Mouse (Mus musculus) heart, adult 8-10 months (tissue): ENCODE measurements around the gene Crmp1. TPM values are rescaled to one million over a fixed set of nuclear protein-coding genes. Genes with fewer than 3 reads are reported as not detected.

Experiments
- DNase-seq: peaks from one replicate; pipeline ENCODE4 v3.0.0; 2022; ENCODE audit warnings: low spot score
- total RNA-seq, 4 experiments: library from RNA; stranded (reverse); gene quantifications; 2 replicates each; pipeline ENCODE4 v1.2.4; 2022

The Crmp1 gene
- total RNA-seq, 4 experiments from 2014 or later: 0.19 to 0.73 (median 0.39) TPM

DNA sequence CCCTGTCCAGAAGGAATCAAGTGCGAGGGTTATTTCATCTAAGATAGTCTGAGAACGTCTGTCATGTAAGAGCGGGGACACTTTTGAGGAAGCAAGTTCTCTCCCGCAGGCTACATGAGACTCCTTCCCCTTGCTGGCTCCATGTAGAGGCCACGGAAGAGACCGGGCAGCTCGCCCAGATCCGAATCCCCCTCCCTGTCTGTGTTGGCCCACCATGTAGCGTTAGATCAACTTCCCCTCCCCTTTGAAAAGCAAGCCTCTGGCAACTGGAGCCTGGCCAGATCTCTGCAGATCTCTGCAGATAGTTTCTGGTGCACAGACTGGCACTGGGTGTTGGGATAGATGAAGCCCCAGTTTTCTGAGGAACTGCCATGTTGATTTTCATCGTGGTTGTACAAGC, 55.0 kb downstream of the Crmp1 start:
- no peak for DNase-seq

DNA sequence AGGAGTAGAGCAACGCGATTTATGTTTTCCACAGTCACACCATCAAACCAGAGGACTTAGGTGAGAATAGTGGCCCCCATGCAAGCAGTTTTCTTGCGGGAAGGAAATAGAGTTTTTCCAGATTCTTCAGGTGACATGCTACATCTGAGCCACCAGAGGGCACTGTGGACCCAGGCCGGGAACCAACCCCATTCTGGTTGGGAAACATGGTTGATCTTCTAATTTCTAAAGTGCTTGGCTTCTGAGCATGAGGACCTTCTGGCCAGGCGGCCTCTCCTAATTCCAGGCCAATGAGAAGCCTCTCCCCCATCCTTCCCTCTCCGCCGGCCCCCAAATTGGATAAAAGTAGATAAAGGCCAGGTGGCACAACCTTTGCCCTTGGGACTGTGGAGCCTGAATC, 56.6 kb downstream of the Crmp1 start:
- no peak for DNase-seq

DNA sequence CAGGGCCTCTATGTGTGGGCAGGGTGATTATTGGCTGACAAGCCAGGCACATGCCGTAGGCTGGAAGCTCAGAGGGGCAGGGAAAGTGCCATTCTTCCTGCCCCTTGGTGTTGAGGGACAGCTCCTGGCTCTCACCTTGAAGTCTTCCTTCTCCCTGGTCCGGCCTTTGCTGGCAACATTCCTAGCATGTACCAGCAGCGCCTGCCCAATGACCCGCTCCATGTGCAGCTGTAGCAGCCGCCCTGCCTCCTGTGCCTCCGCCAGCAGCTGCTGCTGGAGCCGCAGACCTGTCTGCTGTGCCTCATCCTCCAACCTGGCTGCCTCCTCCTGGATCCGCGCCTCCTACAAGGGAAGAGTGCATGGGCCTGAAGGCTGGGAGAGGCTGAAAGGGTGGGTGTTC, 68.3 kb downstream of the Crmp1 start:
- no peak for DNase-seq

DNA sequence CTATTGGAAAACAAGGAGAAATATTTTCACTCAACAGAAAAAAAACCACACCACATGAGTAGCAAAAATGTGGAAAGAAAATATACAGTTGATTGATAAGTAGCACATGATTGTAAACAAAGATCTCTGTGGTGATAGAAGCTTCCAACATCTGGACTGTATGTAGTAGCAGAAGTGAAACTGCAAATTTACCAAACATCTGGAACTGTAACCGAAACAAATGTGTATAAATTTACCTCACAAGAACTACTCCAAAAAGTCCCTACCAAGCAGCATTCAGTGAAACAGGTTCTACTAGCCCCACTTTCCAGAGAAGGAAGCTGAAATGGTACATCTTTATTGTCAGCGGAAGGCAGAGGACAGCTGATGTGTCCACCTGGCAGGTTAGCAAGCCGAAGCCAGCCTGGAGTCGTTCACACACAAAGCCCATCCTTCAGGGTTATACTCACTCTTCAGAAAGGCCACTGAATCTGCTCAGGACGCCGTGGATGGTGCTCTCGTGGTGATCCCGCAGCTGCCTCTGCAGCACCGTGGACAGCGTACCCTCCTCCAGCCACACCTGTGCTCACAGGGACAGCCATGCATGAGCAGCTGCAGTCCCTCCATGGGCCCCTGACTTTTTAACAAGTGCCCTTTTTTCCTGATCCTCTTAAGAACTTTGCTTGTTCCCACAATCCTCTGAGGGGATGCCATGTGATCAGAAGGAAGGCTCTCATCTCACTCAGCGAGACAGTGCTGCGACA, 71.4 kb downstream of the Crmp1 start:
- DNase-seq: no peak

DNA sequence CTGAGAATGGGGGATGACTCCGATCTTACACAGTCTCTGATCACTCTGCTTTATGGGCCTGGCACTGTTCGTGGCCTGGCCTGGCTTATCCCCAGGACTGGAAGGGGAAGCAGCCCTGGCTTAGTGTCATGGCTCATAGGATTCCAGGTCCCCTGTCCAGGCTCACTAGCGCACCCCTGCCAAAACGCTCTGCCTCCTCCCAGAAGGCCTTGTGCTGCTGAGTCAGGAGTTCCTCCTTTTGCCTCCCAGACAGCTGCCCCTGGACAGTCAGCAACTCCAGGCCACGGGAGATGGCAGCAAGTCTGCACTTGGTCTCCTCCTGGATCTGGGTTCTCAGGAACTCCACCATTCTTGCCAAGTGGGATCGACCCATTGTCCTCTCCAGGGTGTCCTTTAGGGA, 77.0 kb downstream of the Crmp1 start:
- DNase-seq: no peak

DNA sequence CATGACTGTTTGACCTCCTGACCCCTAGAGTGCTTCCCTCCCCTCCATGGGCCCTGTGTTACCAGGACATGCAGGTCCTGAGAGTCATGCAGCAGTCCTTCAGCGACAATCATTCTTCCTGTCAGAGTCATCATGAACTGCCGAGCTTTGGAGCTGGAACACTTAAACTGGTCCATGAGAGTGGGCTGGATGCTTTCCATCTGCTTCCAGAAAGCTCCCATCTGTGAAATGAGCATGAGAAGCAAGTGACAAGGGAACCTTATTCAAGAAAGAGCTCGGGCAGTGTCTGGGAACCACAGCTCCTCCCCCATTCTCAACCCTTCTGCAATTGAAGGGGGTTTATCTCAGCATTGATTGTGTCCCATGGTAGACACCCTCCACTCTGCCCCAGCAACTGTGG, 78.4 kb downstream of the Crmp1 start:
- DNase-seq: no peak

DNA sequence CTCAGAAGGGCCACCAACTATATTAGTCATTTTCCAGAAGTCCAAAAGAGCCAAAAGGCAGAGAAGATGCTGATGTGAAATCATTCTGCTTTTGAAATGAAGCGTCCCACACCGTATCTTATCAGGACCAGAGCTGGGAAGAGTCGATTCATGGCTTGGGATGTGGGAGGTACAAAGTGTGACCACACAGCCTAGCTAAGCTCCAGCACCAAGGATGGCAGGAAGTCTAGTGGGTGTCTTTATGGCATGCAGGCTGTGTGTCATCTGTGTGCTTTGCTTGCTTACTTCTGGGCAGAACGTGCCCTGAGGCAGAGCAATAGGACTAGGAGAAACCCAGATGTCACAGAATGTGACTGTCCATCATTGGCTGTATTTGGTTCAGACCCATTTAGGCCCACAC, 79.0 kb downstream of the Crmp1 start:
- no peak for DNase-seq

DNA sequence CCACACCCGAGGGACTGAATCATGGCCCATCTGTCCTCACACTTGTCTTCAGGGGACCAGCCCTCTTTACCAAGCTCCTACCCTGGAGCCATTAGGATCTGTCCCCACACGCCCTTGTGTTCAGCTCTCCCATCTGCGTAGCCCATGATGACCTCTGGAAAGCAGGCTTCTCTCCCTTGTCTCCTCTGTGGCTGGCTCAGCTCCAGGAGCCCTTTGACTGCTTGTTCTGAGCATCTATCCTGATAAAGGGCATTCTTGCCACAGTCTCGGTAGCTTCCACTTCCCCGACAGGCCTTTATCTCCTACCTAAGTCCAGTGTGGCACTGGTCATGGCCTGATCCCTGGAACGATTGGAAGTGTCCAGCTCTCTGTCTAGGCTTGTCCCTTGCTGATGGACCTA, 84.9 kb downstream of the Crmp1 start:
- no peak for DNase-seq

DNA sequence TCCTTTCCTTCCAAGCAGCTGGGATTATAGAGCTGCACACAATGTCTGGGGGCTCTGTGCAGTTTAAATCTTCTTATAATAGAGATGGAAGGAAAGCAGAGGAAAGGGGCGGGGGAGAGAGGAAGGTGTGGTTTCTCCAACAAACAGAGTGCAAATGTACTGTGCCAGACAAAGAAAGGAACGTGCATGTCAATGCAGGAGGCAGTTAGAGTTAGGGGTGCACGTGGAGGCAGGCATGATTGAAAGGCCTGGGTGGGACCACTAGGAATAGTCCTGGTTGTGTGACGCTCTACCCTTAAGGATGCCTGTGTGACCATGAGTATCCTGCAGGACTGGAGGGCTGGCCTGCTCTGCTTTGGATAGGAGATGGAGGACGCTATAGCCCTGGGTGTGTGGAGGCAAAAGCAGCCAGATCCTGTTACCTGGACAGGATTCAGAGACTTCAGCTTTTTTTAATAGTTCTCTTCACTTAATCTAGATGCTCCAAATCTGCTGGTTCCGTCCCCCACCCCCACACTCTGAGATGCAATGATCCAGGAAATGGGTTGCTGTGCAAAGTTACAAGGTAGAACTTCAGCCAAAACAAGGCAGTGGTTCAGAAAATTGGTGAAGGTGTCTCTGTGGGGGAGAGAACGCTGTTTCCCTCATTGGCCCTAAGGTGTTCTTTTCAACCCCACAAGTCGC, 88.9 kb downstream of the Crmp1 start:
- DNase-seq: no peak

DNA sequence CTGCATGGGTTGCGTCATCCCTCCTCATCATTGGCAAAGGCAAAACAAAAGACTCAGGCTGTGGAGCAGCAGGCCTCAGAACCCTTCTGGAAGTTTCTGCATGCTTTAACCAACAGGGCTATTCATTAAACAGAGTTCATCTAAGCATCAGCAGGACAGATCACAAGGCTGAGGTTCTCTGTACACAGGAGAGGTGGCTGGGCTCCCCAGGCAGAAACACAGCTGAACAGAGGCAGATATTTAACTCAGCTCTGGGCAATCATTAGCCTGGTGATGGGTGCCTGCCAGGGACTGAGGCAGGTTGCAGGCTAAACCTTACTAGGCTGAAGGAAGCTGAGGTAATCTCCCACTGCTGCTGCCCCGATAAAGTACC, 89.4 kb downstream of the Crmp1 start:
- no peak for DNase-seq

DNA sequence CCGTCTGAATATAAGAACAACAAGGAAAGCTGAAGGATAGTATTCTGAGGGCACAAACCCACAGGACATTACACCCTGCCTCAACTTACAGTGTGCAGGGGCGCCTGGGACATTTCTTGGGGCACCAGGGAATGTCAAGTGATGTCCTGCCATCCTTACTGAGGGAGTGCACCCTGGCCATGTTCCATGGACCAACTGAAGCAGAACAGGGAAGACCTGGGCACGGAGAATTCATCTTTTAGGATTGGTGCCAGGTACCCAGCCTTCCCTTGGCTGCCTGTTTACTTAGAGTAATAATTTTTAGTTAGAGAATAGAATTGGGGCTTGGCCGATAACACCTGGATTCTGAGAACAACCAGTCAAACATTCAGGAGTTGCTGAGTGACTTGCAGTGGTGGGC, 90.3 kb downstream of the Crmp1 start:
- DNase-seq: no peak

DNA sequence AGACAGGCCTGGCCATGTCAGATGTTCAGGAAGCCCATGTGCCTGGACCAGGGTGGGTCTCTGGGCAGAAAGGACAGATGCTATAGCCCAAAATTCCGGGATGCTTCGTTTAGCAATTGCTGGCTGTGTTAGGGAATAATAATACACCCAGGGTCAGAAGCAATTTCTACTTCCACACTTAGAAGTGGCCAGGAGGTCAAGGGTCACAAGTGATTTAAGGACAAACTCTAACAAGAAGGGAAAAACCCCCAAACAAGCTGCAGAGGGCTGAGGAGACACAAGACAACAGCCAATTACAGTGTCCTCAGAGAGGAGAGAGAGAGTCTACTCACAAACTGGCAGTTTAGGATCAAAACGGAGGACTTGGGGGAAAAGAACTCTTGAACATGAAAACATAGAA, 93.3 kb downstream of the Crmp1 start:
- DNase-seq: no peak

DNA sequence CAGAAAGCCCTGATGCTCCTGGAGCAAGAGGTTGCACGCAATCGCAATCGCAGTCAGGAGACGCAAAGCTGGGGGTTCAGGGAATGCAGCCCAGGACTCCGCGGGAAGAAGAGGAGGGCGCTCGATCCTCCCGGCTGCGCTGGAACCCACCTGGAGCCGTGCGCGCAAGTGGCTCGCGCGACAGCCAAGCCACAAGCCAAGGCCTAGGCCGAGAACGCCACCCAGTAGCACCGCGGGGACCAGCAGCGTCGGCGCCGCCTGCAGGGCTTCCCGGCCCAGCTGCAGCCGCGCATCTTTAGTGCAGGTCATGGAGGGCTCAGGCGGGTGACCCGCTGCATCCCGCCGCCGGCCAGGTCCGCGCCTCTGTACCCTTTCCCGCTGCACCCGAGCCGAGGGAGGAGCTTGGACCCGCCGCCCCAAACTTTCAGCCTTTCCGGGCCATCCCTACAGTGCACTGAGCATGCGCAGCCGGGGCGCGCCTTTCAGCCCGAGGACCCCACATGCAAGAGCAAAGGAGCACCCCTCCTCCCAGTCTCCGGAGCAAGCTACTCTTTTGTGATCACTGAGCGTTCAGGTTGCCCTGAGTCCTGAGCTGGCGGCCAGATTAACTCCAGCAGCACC, 94.9 kb downstream of the Crmp1 start, which contains the start of gene Evc:
Evc (minus strand) TSS at position 410 of the 621 bp plus-strand sequence.
- DNase-seq: peak; percentile 61

DNA sequence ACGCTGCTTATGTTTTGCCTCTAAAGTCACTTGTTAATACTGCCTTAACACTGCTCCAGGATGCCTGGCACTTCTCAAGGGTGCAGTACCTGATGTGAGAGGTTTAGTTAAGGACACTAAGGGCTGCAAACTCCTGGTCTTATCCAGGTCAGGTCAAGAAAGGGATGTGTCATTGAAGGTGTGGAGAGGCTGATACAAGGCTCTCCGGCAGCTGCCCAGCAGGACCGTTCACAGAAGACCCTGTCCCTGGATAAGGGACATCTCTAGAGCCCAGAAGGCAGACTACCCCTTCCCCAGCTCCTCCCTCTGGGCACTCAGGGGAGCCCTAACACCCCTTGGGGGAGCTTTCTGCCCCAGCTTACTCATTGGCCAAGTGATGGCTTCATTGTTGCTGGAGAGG, 96.0 kb downstream of the Crmp1 start:
- DNase-seq: no peak

DNA sequence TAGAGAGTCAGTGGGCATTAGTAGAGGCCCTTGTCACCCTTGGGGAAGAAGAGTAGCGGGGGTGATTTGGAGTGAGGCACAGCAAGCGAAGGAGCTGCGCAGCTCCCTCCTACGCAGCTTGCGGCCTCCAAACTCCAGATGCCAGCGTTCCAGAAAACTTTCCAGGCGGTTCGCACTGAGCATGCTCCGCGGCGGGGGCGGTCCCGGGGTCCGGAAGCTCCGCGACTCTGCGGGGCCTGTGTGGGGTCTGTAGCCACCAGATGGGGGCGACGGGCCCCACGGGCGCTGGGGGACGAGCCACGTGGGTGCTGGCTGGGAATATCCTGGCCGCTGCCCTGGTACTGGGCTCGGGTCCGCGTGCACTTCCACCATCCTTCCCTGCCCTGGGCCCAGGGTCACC, 96.5 kb downstream of the Crmp1 start, which contains the start of gene Evc2:
Evc2 (plus strand) TSS at position 212 of the 400 bp plus-strand sequence.
- DNase-seq: peak; percentile 70

Other genes starting within 250 kb of the Crmp1 start
- under 1 TPM in 1 of 4 experiments, not detected in 3; 0.25 TPM for gene Gm1043, start 156.6 kb upstream of the Crmp1 start, total RNA-seq
- 1 to 10 TPM; 6.5 to 7.9 (median 7.2) TPM for gene Evc, start 95.0 kb downstream of the Crmp1 start, total RNA-seq
- 1 to 10 TPM; 4.9 to 8.0 (median 6.5) TPM for gene Evc2, start 96.6 kb downstream of the Crmp1 start, total RNA-seq